Mouse (Mus musculus): Measurements from ENCODE around the gene Fcamr. TPM values are rescaled to one million over a fixed set of nuclear protein-coding genes. Genes with fewer than 3 reads are reported as not detected.

Gene Fcamr
- polyA plus RNA-seq, 1 experiment from 2014 or later = not detected

- Histone ChIP-seq H3K27me3 (ENCODE audit: control insufficient read depth, insufficient read depth, low read length) (no peaks in the 10 kb centered on the region), H3K4me2 (ENCODE audit: low read depth) (no peak overlapping the region), H3K4me3 (ENCODE audit: low read depth, low read length) (no peak overlapping the region), H3K9me3 (ENCODE audit: control insufficient read depth, low read length) (no peaks in the 10 kb centered on the region), H3K9ac (ENCODE audit: low read length) (no peak overlapping the region), H3K4me1 (ENCODE audit: control insufficient read depth, insufficient read depth, low read length) (no peaks in the 10 kb centered on the region), H3K27ac (ENCODE audit: low read depth, low read length) (no peak overlapping the region), H3K36me3 (ENCODE audit: control insufficient read depth, insufficient read depth, low read length) (no peaks in the 10 kb centered on the region)
- ATAC-seq (ENCODE audit: insufficient read depth, low FRiP score, low TSS enrichment) (no peak), DNase-seq (ENCODE audit: low spot score) (no peak)
- WGBS = 81% methylated on average over 2 of the region's 2 CpGs
These were observed 55.0 kb downstream of the Fcamr start for GRCm38 (mm10) chr1:130855723-130856122.

GRCm38 (mm10) chr1:130857456-130857855 lies 56.8 kb downstream of the Fcamr start:
- Histone ChIP-seq H3K27ac (ENCODE audit: low read depth, low read length) (no peak overlapping the region), H3K36me3 (ENCODE audit: control insufficient read depth, insufficient read depth, low read length) (no peaks in the 10 kb centered on the region), H3K9me3 (ENCODE audit: control insufficient read depth, low read length) (no peaks in the 10 kb centered on the region), H3K9ac (ENCODE audit: low read length) (no peak overlapping the region), H3K4me3 (ENCODE audit: low read depth, low read length) (no peak overlapping the region), H3K4me2 (ENCODE audit: low read depth) (no peak overlapping the region), H3K27me3 (ENCODE audit: control insufficient read depth, insufficient read depth, low read length) (no peaks in the 10 kb centered on the region), H3K4me1 (ENCODE audit: control insufficient read depth, insufficient read depth, low read length) (no peaks in the 10 kb centered on the region)
- no peak for DNase-seq (ENCODE audit: low spot score)
- ATAC-seq (ENCODE audit: insufficient read depth, low FRiP score, low TSS enrichment) = no peak
- WGBS = 91% methylated on average over 4 of the region's 4 CpGs

GRCm38 (mm10) chr1:130864238-130864637 lies 63.5 kb downstream of the Fcamr start:
- Histone ChIP-seq H3K9me3 (ENCODE audit: control insufficient read depth, low read length) (no peaks in the 10 kb centered on the region), H3K9ac (ENCODE audit: low read length) (no peak overlapping the region)
- 84% methylated on average over 4 of the region's 4 CpGs for WGBS

More at GRCm38 (mm10) chr1:130864238-130864637, 63.5 kb downstream of the Fcamr start:
- DNase-seq (ENCODE audit: low spot score) (no peak), ATAC-seq (ENCODE audit: insufficient read depth, low FRiP score, low TSS enrichment) (no peak)
- no peaks in the 10 kb centered on the region for H3K4me1 ChIP-seq (ENCODE audit: control insufficient read depth, insufficient read depth, low read length)
- H3K4me3 ChIP-seq (ENCODE audit: low read depth, low read length) = no peak overlapping the region
- no peaks in the 10 kb centered on the region for H3K27me3 ChIP-seq (ENCODE audit: control insufficient read depth, insufficient read depth, low read length)
- no peaks in the 10 kb centered on the region for H3K36me3 ChIP-seq (ENCODE audit: control insufficient read depth, insufficient read depth, low read length)
- no peak overlapping the region for H3K4me2 ChIP-seq (ENCODE audit: low read depth)
- H3K27ac ChIP-seq (ENCODE audit: low read depth, low read length) = no peak overlapping the region

Other genes starting within 250 kb of the Fcamr start
- gene Zp3r, start 171.3 kb upstream of the Fcamr start, polyA plus RNA-seq (2014; fragmentation: Nextera tagmentation; extraction: Ambion mirVana) = not detected in 2 replicates
- gene C4bp, start 139.3 kb upstream of the Fcamr start, polyA plus RNA-seq (2014; fragmentation: Nextera tagmentation; extraction: Ambion mirVana) = not detected in 2 replicates
- not detected in 2 replicates for gene Gm29427, start 85.1 kb upstream of the Fcamr start, polyA plus RNA-seq (2014; fragmentation: Nextera tagmentation; extraction: Ambion mirVana)
- 10.3 TPM in 2 replicates for gene Yod1, start 83.6 kb upstream of the Fcamr start, polyA plus RNA-seq (2014; fragmentation: Nextera tagmentation; extraction: Ambion mirVana)
- gene Pfkfb2, start 71.6 kb upstream of the Fcamr start, polyA plus RNA-seq (2014; fragmentation: Nextera tagmentation; extraction: Ambion mirVana) = 7.3 and 9.3 TPM in 2 replicates
- gene AA986860, start 68.9 kb upstream of the Fcamr start, polyA plus RNA-seq (2014; fragmentation: Nextera tagmentation; extraction: Ambion mirVana) = 0.32 and 1.0 TPM in 2 replicates
- not detected in 2 replicates for gene Pigr, start 25.8 kb downstream of the Fcamr start, polyA plus RNA-seq (2014; fragmentation: Nextera tagmentation; extraction: Ambion mirVana)
- gene Fcmr, start 64.8 kb downstream of the Fcamr start, polyA plus RNA-seq (2014; fragmentation: Nextera tagmentation; extraction: Ambion mirVana) = not detected in 2 replicates
- not detected in 2 replicates for gene Il24, start 86.6 kb downstream of the Fcamr start, polyA plus RNA-seq (2014; fragmentation: Nextera tagmentation; extraction: Ambion mirVana)
- gene Il20, start 110.5 kb downstream of the Fcamr start, polyA plus RNA-seq (2014; fragmentation: Nextera tagmentation; extraction: Ambion mirVana) = not detected in 2 replicates
- 0.23 TPM in 1 of 2 replicates, not detected in the other for gene Il19, start 139.2 kb downstream of the Fcamr start, polyA plus RNA-seq (2014; fragmentation: Nextera tagmentation; extraction: Ambion mirVana)
- not detected in 2 replicates for gene Il10, start 218.9 kb downstream of the Fcamr start, polyA plus RNA-seq (2014; fragmentation: Nextera tagmentation; extraction: Ambion mirVana)